Mouse (Mus musculus): ENCODE data around the gene Atp6v1c2. TPM values are rescaled to one million over a fixed set of nuclear protein-coding genes. Genes with fewer than 3 reads are reported as not detected.

Gene Atp6v1c2
- polyA plus RNA-seq (2014; fragmentation: Illumina TruSeq; extraction: RNeasy Lipid Tissue Mini Kit (QIAGEN cat#74804); ENCODE audit: low read depth, low replicate concordance): not detected

DNA sequence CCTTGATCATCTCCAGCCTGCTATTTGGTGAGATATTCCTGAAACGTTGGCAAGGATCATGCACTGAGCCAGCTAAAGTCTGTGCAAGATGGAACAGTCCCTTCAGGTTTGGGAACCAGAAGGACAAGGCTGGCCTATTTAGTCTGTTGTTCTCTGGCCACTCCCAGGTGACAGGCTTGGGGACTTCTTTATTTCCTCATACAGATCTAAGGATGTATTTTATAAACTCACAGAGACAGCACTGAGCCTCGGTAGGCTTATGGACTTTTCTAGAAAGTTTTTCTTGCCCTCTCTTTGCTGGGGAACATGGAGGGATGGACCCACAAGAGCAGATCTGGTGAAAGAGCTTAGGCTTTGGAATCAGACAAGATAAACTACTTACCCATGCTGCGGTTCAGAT, at the start of gene Atp6v1c2:
Atp6v1c2 (minus strand) TSS at position 101 of the 400 bp plus-strand sequence.

DNA sequence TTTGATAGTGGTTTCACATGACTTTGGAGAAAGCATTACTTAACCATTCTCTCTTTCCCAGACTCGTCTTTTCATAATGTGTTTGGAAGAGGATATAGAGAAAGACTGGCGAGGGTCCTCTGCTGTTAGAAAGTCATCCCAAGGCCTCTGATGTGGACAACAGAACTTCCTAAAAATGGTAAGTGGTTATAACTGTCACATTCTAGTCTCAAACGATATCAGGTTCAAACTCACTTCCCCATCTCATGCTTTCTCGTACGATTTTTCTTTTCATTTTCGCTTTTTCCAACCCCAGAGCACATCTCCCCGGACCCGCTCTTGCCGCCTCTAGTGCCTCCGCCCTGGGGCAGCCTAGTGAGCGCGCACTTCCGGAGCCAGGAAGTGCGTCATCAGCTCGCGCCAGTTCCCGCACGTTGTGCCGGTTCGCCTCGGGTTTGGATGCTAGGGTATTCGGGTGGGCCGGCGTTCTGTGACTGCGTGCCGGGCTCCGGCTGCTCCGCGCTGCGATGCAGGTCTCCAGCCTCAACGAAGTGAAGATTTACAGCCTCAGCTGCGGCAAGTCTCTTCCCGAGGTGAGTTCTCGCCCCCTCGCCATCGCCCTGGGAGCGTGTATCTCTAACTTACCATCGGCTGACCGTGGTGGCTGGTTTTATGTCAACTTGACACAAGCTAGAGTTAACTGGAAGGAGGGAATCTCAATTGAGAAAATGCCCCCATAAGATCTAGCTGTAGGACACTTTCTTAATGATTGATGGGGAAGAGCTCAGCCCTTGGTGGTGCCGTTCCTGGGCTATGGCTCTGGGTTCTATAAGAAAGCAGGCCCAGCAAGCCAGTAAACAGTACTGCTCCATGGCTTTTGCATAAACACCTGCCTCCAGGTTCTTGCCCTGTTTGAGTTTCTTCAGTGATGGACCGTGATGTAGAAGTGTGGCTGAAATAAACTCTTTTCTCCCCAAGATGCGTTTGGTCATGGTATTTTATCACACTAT, 19.2 kb upstream of the Atp6v1c2 start, which contains the start of gene Nol10:
Nol10 (plus strand) TSS at position 411 of the 989 bp plus-strand sequence.

DNA sequence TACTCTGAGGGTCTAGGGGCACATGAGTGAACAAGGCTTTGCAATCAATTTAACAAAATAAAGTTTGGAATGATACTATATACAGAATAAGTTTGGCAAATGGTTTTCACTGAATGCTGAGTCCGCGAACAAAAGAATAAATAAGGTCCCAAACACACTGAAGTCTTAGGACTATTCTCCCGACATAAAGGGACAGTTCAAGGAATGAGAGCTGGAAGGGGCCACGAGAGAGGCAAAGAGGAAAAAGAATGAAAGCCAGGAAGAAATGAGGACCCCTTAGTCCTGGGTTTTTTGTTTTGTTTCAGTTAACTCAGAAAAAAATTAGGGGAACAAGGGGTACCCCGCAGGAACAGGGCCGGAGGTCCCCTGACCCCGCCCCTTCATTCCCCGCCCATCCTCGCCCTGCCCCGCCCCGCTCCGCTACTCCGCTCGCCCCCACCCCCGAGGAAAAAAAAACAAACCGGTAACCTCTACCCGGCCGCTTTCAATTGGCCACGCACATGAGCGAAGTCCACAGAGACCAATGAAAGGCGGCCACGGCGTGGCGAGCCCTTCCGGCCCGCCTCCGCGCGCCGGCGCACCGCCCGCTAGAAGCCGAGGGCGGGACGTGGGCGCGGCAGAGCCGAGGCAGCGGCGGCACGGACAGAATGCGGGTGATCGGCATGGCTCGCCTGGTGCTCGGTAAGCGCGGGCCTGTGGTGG, 63.0 kb downstream of the Atp6v1c2 start, which contains the start of gene Pdia6:
Pdia6 (plus strand) TSS at position 575 of the 702 bp plus-strand sequence.

Other genes starting within 250 kb of the Atp6v1c2 start
- 13.5 TPM for gene Kcnf1, start 152.5 kb downstream of the Atp6v1c2 start, polyA plus RNA-seq (2014; fragmentation: Illumina TruSeq; extraction: RNeasy Lipid Tissue Mini Kit (QIAGEN cat#74804); ENCODE audit: low read depth, low replicate concordance)
- 79.7 TPM for gene Pdia6, start 62.8 kb downstream of the Atp6v1c2 start, polyA plus RNA-seq (2014; fragmentation: Illumina TruSeq; extraction: RNeasy Lipid Tissue Mini Kit (QIAGEN cat#74804); ENCODE audit: low read depth, low replicate concordance)
- 10.8 TPM for gene Nol10, start 19.1 kb upstream of the Atp6v1c2 start, polyA plus RNA-seq (2014; fragmentation: Illumina TruSeq; extraction: RNeasy Lipid Tissue Mini Kit (QIAGEN cat#74804); ENCODE audit: low read depth, low replicate concordance)
- gene Odc1, start 215.4 kb upstream of the Atp6v1c2 start, polyA plus RNA-seq (2014; fragmentation: Illumina TruSeq; extraction: RNeasy Lipid Tissue Mini Kit (QIAGEN cat#74804); ENCODE audit: low read depth, low replicate concordance): 122 TPM